Mouse (Mus musculus) hindbrain, embryonic 10.5 days (tissue): ENCODE measurements around the gene Tmem150a. TPM values are rescaled to one million over a fixed set of nuclear protein-coding genes. Genes with fewer than 3 reads are reported as not detected.

Experiments
- DNase-seq: peaks from one replicate; pipeline ENCODE4 v3.0.0-alpha.2; 2017; ENCODE audit warnings: low spot score
- H3K27ac ChIP-seq: fragments of 300-500 bp; sonication (generic); 2 replicates; pipeline ENCODE4 v1.5.1; 2016; ENCODE audit warnings: mild to moderate bottlenecking, moderate library complexity
- H3K27me3 ChIP-seq: fragments of 300-500 bp; sonication (generic); 2 replicates; pipeline ENCODE4 v1.6.1; 2016; ENCODE audit warnings: mild to moderate bottlenecking; ENCODE audit not compliant: poor library complexity, insufficient read depth, severe bottlenecking
- H3K36me3 ChIP-seq: fragments of 300-500 bp; sonication (generic); 2 replicates; pipeline ENCODE4 v1.6.1; 2016; ENCODE audit warnings: mild to moderate bottlenecking, moderate library complexity
- H3K4me1 ChIP-seq: fragments of 300-500 bp; sonication (generic); replicated peaks from 2 replicates; pipeline ENCODE4 v1.6.1; 2016; ENCODE audit warnings: mild to moderate bottlenecking
- H3K4me3 ChIP-seq: fragments of 300-500 bp; sonication (generic); 2 replicates; pipeline ENCODE4 v1.5.1; 2016; ENCODE audit warnings: mild to moderate bottlenecking, moderate library complexity
- H3K9me3 ChIP-seq: fragments of 300-500 bp; sonication (generic); 2 replicates; pipeline ENCODE4 v1.6.1; 2016; ENCODE audit warnings: mild to moderate bottlenecking, moderate library complexity
- WGBS: fragments of 180-500 bp; shearing (Covaris S2); methylation state at CpG from one replicate; pipeline ENCODE4 v1.1.7; 2016; 5-methylcytosine and 5-hydroxymethylcytosine counted together
- polyA plus RNA-seq: library from polyadenylated mRNA; unstranded; fragments of >200 nt; fragmentation: Nextera tagmentation; extraction: Ambion mirVana; gene quantifications from 2 replicates; pipeline ENCODE4 v1.2.1, GENCODE M21; 2016

Gene Tmem150a
- polyA plus RNA-seq, 1 experiment from 2014 or later, result 7.0 TPM

DNA sequence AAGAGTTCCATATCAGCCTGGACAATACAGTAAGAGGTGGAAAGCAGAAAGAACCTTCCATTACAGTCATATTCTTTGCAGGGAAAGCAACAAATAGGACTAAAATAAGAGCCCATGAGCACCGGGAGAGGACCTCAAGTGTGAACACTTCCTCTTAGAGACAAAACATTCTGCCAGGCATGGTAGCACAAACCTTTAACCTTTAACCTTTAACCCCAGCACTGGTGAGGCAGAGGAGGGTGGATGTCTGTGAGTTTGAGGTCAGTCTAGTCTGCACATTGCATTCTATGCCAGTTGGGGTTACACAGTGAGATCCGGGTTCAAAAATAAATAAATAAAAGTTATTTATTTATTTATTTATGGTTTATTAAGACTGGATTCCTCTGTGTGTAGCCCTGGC lies 14.8 kb upstream of the Tmem150a start:
- no peak for DNase-seq
- WGBS, result 54% methylated on average over 2 of the region's 2 CpGs

DNA sequence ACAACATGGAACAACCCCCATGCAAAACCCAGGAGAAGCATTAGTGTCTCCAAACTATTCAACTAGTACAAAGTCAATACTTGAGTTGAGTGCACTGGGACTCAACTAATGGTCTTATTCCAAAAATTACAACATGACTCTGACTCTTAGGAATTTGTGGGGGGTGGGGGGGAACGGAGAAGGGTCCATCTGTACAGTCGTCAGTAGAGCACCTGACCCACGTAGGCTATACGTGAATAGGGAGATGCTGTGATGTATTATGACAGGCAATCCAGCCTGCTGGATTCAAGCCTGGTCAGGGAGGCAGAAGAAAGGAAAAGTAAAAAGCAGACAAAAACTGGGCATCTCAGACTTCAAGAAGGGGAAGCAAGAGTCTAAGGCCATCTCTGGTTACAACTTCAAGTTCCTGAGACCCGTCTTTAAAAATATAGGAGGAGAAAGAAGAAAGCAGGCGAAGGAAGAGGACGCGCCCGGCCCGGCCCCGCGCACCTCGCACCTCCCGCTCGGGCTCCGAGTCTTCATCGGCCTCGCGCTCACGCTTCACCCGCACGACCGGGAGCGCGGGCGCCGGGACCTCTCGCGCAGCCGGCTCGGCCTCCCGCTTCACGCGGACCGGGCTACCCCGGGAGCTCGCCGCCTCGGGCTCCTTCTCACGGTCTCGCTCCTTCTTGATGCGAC lies 10.7 kb upstream of the Tmem150a start:
- Histone ChIP-seq H3K36me3 (peaks cover 40% of the 10 kb centered on the region), H3K4me3 (peak overlapping the region; percentile 92), H3K27me3 (no peaks in the 10 kb centered on the region), H3K4me1 (peaks cover 53% of the 10 kb centered on the region), H3K9me3 (no peaks in the 10 kb centered on the region), H3K27ac (peak overlapping the region; percentile 95)
- under 1% methylated on average over 42 of the region's 42 CpGs for WGBS
- no peak for DNase-seq

More for the DNA sequence above, 14.8 kb upstream of the Tmem150a start:
- H3K36me3 ChIP-seq, result peaks cover 68% of the 10 kb centered on the region
- H3K4me3 ChIP-seq, result no peak overlapping the region
- no peak overlapping the region for H3K27ac ChIP-seq
- no peaks in the 10 kb centered on the region for H3K27me3 ChIP-seq
- H3K9me3 ChIP-seq, result no peaks in the 10 kb centered on the region
- peaks cover 24% of the 10 kb centered on the region for H3K4me1 ChIP-seq

- H3K36me3 ChIP-seq, result peaks cover 40% of the 10 kb centered on the region
- H3K27ac ChIP-seq, result peak within 1 kb of the TSS; percentile 95
- peak within 1 kb of the TSS; percentile 92 for H3K4me3 ChIP-seq
- 1% methylated on average over 30 of the region's 30 CpGs for WGBS
- no peaks in the 10 kb centered on the region for H3K9me3 ChIP-seq
- no peaks in the 10 kb centered on the region for H3K27me3 ChIP-seq
- peaks cover 53% of the 10 kb centered on the region for H3K4me1 ChIP-seq
- DNase-seq, result peak; percentile 92
Observed at GRCm38 (mm10) chr6:72345074-72345567, 10.1 kb upstream of the Tmem150a start, which contains the start of gene Usp39. TSS of gene Usp39 (minus strand) at chr6:72345184.

DNA sequence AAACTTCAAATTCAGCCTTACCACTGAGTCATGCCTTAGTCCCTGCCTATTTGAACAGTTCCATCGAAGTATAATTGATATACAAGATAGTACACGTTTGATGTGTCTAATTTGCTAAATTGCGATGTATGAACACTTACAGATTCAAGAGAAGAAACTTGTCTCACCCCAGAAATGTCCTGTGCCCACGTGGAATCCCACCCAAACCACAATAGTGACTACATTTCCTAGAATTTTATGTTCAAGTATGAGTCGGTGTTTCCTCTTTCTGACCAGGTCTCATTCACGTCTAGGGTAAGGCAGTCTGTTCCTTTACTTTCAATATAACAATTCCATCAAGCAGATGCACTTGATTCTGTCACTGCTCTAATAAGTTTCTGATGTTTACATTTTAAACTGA lies 9.6 kb upstream of the Tmem150a start:
- no peaks in the 10 kb centered on the region for H3K9me3 ChIP-seq
- H3K4me1 ChIP-seq, result peaks cover 50% of the 10 kb centered on the region
- peaks cover 40% of the 10 kb centered on the region for H3K36me3 ChIP-seq
- no peaks in the 10 kb centered on the region for H3K27me3 ChIP-seq
- H3K4me3 ChIP-seq, result peak overlapping the region; percentile 92
- DNase-seq, result no peak
- 52% methylated on average over 6 of the region's 6 CpGs for WGBS
- H3K27ac ChIP-seq, result peak overlapping the region; percentile 95

DNA sequence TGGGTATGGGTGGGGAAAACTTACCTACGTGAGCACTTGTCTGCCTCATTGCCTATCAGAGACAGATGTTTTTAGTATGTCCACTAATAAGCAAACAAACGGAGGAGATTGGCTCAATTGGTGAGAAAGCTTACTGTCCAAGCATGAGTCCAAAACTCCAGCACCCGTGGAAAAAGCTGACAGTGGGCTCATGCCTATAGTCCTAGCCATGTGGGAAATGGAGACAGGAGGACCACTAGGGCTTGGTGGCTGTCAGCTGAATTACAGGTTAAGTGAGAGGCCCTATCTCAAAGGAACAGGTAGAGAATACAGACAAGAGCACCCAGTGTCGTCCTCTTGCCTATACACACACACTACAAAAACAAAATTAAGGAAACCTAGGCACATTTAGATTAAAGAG lies 9.0 kb upstream of the Tmem150a start:
- DNase-seq, result no peak
- Histone ChIP-seq H3K36me3 (peaks cover 40% of the 10 kb centered on the region), H3K9me3 (no peaks in the 10 kb centered on the region), H3K27me3 (no peaks in the 10 kb centered on the region), H3K4me3 (peak overlapping the region; percentile 99; the same call in 1 of the 2 replicates), H3K27ac (no peak overlapping the region), H3K4me1 (peaks cover 47% of the 10 kb centered on the region)
- WGBS, result 84% methylated on average over 4 of the region's 4 CpGs

DNA sequence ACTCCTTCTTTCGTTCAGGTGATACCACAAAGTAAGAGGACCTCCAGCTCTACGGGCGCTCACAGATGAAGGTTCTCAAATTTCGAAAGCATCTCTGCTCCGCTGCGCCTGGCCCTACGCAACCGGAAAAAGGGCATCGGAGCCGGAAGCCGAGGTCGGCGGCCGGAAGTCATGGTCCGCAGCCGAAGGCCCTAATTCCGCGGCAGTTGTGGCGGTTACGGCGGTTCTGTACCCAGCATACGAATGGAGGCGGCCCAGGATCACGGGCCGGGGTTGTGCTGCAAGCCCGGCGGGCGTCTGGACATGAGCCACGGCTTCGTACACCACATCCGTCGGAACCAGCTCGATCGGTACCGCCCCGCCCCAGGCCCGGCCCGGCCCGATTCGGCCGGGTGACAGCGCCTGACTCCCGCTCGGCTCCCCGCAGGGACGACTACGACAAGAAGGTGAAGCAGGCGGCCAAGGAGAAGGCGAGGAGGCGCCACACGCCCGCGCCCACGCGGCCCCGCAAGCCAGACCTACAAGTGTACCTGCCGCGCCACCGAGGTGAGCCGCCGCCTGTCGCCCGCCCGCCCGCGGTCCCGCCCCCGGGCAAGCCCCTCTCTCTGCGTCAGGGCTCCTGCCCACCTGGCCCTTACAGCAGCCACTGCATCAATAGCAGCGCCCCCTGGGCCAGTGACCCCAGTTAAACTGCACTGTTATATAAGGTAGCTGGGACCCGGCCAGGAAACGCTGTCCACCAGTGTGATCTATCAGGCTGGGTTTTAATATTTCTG lies 7.9 kb upstream of the Tmem150a start, which contains the start of gene 0610030E20Rik:
Gene 0610030E20Rik, plus strand, starts transcription at position 152 of the 776 bp plus-strand sequence.
- peak within 1 kb of the TSS; percentile 99 for H3K4me3 ChIP-seq
- H3K4me1 ChIP-seq, result peaks cover 47% of the 10 kb centered on the region
- no peaks in the 10 kb centered on the region for H3K9me3 ChIP-seq
- DNase-seq, result peak; percentile 82
- peak within 1 kb of the TSS; percentile 97 for H3K27ac ChIP-seq
- H3K36me3 ChIP-seq, result peaks cover 38% of the 10 kb centered on the region
- no peaks in the 10 kb centered on the region for H3K27me3 ChIP-seq
- under 1% methylated on average over 72 of the region's 72 CpGs for WGBS

DNA sequence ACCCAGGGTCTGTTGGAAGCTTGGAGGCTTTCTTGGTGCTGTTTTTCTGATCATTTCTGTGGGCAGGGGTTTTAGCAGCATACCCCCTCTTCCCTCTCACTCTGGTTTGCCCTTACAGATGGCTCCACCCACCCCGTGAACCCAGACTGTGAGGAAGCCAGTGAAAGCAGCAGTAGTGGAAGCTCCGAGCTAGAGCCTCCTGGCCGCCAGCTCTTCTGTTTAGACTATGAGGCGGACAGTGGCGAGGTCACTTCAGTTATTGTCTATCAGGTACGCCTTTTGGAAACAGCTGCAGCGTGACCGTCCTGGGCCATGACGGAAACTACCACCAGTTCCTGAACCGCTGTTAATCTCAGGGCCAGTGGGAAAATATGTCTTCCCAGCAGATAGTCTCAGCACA lies 6.8 kb upstream of the Tmem150a start:
- WGBS, result 79% methylated on average over 10 of the region's 10 CpGs

GRCm38 (mm10) chr6:72350214-72350613 lies 5.0 kb upstream of the Tmem150a start:
- H3K9me3 ChIP-seq, result no peaks in the 10 kb centered on the region
- H3K27me3 ChIP-seq, result no peaks in the 10 kb centered on the region
- WGBS, result 90% methylated on average over 2 of the region's 2 CpGs
- H3K36me3 ChIP-seq, result peaks cover 34% of the 10 kb centered on the region
- H3K4me1 ChIP-seq, result peaks cover 42% of the 10 kb centered on the region
- H3K27ac ChIP-seq, result no peak overlapping the region
- no peak overlapping the region for H3K4me3 ChIP-seq
- no peak for DNase-seq

More for the DNA sequence above, 6.8 kb upstream of the Tmem150a start:
- DNase-seq, result no peak
- H3K4me3 ChIP-seq, result peak overlapping the region; percentile 99
- H3K27ac ChIP-seq, result 0 out of 2 replicates have a peak overlapping the region, but pooled peaks have one; percentile 97
- H3K9me3 ChIP-seq, result no peaks in the 10 kb centered on the region
- H3K4me1 ChIP-seq, result peaks cover 45% of the 10 kb centered on the region
- no peaks in the 10 kb centered on the region for H3K27me3 ChIP-seq
- H3K36me3 ChIP-seq, result peaks cover 34% of the 10 kb centered on the region

- Histone ChIP-seq H3K27ac (no peak overlapping the region), H3K27me3 (peaks cover 8% of the 10 kb centered on the region), H3K4me1 (peaks cover 35% of the 10 kb centered on the region), H3K36me3 (peaks cover 45% of the 10 kb centered on the region), H3K9me3 (no peaks in the 10 kb centered on the region), H3K4me3 (no peak overlapping the region)
- no peak for DNase-seq
- 78% methylated on average over 5 of the region's 5 CpGs for WGBS
Observed at GRCm38 (mm10) chr6:72352636-72353405, 2.4 kb upstream of the Tmem150a start.

- Histone ChIP-seq H3K27me3 (peaks cover 8% of the 10 kb centered on the region), H3K36me3 (peaks cover 49% of the 10 kb centered on the region), H3K4me3 (no peak overlapping the region), H3K9me3 (no peaks in the 10 kb centered on the region), H3K27ac (no peak overlapping the region), H3K4me1 (peaks cover 23% of the 10 kb centered on the region)
- no peak for DNase-seq
- WGBS, result 59% methylated on average over 1 of the region's 1 CpGs
Observed at GRCm38 (mm10) chr6:72354025-72354424, 1.2 kb upstream of the Tmem150a start.

DNA sequence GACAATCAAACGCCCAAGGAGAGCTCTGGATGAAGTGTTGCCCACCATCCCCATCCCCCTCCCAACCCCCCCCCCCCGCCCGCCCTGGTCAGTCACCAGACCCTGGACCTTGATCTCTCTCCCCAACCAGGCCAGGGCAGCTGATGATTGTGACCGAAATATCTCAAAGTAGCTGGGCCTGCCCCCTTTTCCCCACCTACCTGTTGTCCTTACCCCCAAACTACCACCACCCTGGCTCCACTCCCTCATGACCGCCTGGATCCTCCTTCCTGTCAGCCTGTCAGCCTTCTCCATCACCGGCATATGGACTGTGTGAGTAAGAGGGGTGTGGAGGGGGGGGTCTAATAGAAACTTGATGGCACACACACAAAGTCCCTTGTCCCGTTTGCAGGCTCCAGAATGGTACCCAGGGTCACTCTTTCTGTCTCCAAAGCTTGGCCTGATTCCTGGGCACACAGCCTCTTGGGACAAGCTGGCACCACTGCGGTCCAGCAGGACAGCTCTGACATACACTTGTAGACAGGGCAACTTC lies 820 bp downstream of the Tmem150a start:
- Histone ChIP-seq H3K27ac (peak overlapping the region; percentile 83), H3K27me3 (peaks cover 8% of the 10 kb centered on the region), H3K9me3 (no peaks in the 10 kb centered on the region), H3K36me3 (peaks cover 47% of the 10 kb centered on the region), H3K4me1 (peaks cover 33% of the 10 kb centered on the region), H3K4me3 (peak overlapping the region; percentile 70)
- 34% methylated on average over 8 of the region's 8 CpGs for WGBS
- no peak for DNase-seq
